Mouse (Mus musculus) adrenal gland, postnatal 36 days (tissue): ENCODE measurements around the gene Fbxo17. TPM values are rescaled to one million over a fixed set of nuclear protein-coding genes. Genes with fewer than 3 reads are reported as not detected.
A peak's percentile ranks its signal among the peaks of the same experiment; 100 is the strongest.

ENCODE experiments used
- DNase-seq, 2 experiments: peaks; one replicate each; pipeline ENCODE4 v3.0.0; 2021; ENCODE audit warnings: mixed read lengths in 1 of 2
- total RNA-seq, 2 experiments: library from RNA; stranded (reverse); gene quantifications; 2 replicates each; pipeline ENCODE4 v1.2.3; 2021

The Fbxo17 gene
- total RNA-seq, 2 experiments from 2014 or later = 2.2 to 3.5 TPM

DNA sequence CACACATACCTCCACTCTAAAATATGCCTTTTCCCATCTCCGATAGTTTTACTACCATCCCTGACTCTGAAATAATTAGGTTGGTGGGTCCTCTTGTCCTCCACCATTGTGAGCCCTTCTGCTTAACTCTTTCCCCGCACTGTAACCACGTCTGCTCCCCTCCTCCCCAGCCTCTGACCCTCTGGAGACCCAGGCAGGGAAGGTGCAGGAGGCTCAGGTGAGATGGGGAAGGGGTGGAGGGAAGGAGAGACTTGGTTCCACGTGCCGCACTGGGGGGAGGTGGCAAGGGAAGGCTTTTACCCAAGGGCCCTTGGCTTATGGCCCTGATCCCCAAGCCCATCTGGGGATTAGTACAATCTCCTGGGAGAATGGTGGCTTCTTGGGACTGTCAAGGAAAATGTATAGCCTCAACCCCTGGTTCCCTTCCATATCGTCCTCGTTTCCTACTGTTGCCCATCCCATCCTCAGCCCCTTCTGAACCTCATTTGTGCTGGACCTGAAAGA, 50.9 kb downstream of the Fbxo17 start, which contains the start of gene Nfkbib:
TSS of gene Nfkbib (minus strand) at position 51 of the 504 bp plus-strand sequence.
- no peak for DNase-seq

DNA sequence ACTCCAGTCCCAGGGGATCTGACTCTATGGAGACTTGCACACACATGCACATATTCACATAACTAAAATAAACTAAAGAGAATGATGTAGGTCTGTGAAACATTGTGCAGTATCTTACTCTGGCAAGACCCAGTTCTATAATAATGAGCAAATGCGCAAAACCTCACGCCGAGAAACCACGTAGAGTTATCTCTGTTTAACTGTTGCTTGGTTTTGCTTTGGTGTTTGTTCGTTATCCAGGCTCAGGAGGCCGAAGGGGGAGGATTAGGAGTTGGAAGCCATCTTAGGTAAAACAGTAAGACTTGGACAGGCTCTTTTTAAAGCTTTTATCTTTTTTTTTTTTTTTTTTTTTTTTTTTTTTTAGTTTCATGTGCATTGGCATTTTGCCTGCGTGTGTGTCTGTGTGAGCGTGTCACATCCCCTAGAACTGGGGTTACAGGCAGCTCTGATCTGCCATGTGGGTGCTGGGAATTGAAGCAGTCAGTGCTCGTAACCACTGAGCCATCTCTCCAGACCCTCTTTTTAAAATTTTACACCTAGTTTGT, 52.9 kb downstream of the Fbxo17 start:
- DNase-seq = no peak

GRCm38 (mm10) chr7:28770309-28770708, 53.7 kb downstream of the Fbxo17 start:
- DNase-seq = no peak

- peak in 1 of 2 experiments; percentile 28 for DNase-seq
These were observed 55.3 kb downstream of the Fbxo17 start for GRCm38 (mm10) chr7:28771867-28772266.

DNA sequence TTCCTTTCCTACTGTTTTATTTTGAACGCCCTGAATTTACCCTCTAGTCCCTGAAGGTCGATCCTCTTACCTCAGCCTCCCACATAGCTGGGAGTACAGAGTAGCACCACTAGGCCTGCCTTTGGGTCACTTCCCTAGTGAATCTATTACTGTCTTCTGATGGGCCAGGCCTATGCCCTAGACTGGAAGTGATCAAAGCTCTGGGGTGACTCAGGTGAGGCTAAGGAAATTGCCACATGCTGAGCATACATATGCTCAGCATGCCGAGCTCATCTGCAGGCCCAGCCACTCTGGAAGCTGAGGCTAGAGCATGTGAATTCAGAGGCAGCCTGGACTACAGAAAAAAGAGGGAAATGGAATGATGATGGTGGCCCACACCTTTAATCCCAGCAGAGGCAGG, 56.6 kb downstream of the Fbxo17 start:
- no peak for DNase-seq

- DNase-seq = no peak
These were observed 57.6 kb downstream of the Fbxo17 start for GRCm38 (mm10) chr7:28774164-28774563.

DNA sequence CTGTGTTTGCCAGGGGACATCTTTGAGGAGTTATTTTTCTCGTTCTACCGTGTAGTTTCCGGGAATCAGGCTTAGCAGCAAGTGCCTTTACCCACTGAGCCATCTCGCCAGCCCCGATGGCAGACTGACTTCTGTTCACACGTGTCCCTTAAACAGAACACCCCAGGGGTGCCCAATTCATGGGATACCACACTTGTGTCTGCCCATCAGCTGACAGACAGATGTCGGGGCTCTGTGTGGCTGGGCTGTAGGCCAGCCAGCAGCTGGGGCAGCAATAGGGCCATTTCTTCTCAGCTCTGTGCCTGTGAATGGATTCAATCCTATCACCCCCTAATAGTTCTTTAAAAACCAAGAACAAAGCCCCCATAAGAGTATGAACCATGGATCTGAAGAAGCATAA, 58.5 kb downstream of the Fbxo17 start:
- DNase-seq = no peak

GRCm38 (mm10) chr7:28778825-28779224, 62.2 kb downstream of the Fbxo17 start:
- DNase-seq = peak; percentile 40 to 41

DNA sequence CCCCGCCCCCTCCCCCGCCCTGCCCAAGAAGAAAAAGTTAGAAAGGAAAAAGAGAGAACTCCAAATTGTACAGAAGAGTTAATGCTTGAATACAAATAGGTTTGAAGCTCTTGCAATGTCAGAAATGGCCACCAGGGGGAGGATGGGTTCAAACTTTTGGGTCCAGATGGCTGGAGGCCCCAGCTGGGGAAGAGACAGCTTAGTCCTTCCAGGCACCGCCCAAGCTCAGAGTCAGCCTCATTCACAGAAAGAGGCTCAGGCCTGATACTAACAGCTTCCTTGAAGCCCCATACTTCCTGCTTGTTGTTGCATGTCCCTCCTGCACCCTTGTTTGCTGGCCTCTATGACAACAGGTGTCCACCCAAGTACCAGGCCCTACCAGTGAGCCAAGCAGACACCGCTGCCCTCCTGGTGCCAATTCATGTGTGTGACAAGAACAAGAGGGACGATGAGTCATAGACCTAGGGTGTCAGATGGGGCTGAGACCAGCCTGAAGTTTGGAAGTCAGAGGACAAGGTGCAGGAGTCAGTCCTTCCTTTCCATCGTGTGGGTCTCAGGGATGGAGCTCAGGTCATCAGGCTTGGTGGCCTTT, 63.6 kb downstream of the Fbxo17 start:
- peak; percentile 88 to 91 for DNase-seq

GRCm38 (mm10) chr7:28780857-28781256, 64.3 kb downstream of the Fbxo17 start:
- peak; percentile 54 to 60 for DNase-seq

DNA sequence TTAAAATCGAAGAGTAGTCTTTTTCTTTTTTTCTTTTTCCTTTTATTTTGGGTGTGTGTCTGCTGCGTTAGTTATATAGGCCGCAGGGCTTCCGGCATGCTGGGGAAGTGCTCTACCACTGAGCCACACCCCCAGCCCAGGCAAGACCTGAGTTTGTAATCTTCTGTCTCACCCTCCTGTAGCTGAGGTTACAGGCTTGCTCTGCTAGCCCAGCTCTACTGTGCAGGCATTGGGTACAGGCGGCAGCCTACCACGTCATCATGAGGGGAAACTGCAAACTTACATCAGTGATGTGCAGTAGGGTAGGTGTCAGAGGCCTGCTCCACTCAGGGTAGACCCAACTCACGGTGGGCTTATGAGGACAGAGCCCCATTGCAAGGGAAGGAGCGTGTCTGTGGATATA, 64.7 kb downstream of the Fbxo17 start:
- no peak for DNase-seq

- no peak for DNase-seq
These were observed 68.6 kb downstream of the Fbxo17 start for GRCm38 (mm10) chr7:28785161-28785560.

Other genes starting within 250 kb of the Fbxo17 start
- not detected for gene Ifnl2, start 206.3 kb upstream of the Fbxo17 start, total RNA-seq
- gene Ifnl3, start 194.0 kb upstream of the Fbxo17 start, total RNA-seq = not detected
- gene Sycn, start 175.9 kb upstream of the Fbxo17 start, total RNA-seq = not detected
- gene Nccrp1, start 169.6 kb upstream of the Fbxo17 start, total RNA-seq = under 1 TPM in 1 of 2 experiments, not detected in 1; 0.20 TPM
- gene Samd4b, start 118.7 kb upstream of the Fbxo17 start, total RNA-seq = 10 to 100 TPM; 62.5 to 69.8 TPM
- gene Pak4, start 118.6 kb upstream of the Fbxo17 start, total RNA-seq = 10 to 100 TPM; 28.0 to 30.0 TPM
- gene Acp7, start 85.5 kb upstream of the Fbxo17 start, total RNA-seq = not detected
- 1 to 10 TPM in 1 of 2 experiments, under 1 TPM in 1; 0.86 to 1.6 TPM for gene Fbxo27, start 24.0 kb upstream of the Fbxo17 start, total RNA-seq
- gene Mrps12, start 25.0 kb downstream of the Fbxo17 start, total RNA-seq = 10 to 100 TPM; 81.4 to 86.2 TPM
- gene Sars2, start 25.2 kb downstream of the Fbxo17 start, total RNA-seq = 10 to 100 TPM; 18.5 to 18.8 TPM
- gene Ccer2, start 39.4 kb downstream of the Fbxo17 start, total RNA-seq = not detected
- gene Sirt2, start 49.9 kb downstream of the Fbxo17 start, total RNA-seq = 10 to 100 TPM; 73.7 to 82.5 TPM
- 10 to 100 TPM; 44.1 to 49.2 TPM for gene Nfkbib, start 50.7 kb downstream of the Fbxo17 start, total RNA-seq
- gene Rinl, start 72.2 kb downstream of the Fbxo17 start, total RNA-seq = 1 to 10 TPM; 2.5 to 2.8 TPM
- 100 to 1,000 TPM; 415 to 420 TPM for gene Hnrnpl, start 91.7 kb downstream of the Fbxo17 start, total RNA-seq
- 100 to 1,000 TPM; 543 to 577 TPM for gene Ech1, start 108.4 kb downstream of the Fbxo17 start, total RNA-seq
- 10 to 100 TPM; 11.3 to 12.7 TPM for gene Lgals4, start 117.0 kb downstream of the Fbxo17 start, total RNA-seq
- gene Lgals7, start 147.0 kb downstream of the Fbxo17 start, total RNA-seq = under 1 TPM; 0.72 to 0.86 TPM
- under 1 TPM; 0.30 to 0.33 TPM for gene Capn12, start 164.6 kb downstream of the Fbxo17 start, total RNA-seq
- gene Actn4, start 245.5 kb downstream of the Fbxo17 start, total RNA-seq = 100 to 1,000 TPM; 193 to 252 TPM